Mouse (Mus musculus) thymus, postnatal 10 days (tissue): ENCODE measurements around the gene Mtfr1l.
"Not testable (repeated sequence)": the region's sequence is repeated elsewhere in the genome, so short reads cannot be mapped to it uniquely, and the experiment has no call there.

Experiments used
- DNase-seq, 2 experiments: peaks; one replicate each; pipeline ENCODE4 v3.0.0; 2021; ENCODE audit warnings: low spot score in 2 of 2

Mtfr1l gene

GRCm38 (mm10) chr4:134516981-134517380, 18.2 kb downstream of the Mtfr1l start:
- DNase-seq: no peak

GRCm38 (mm10) chr4:134515614-134516013, 19.6 kb downstream of the Mtfr1l start:
- DNase-seq: no peak

- no peak for DNase-seq
These were observed 20.8 kb downstream of the Mtfr1l start for GRCm38 (mm10) chr4:134514309-134514930.

- peak in 1 of 2 experiments; percentile 33 for DNase-seq
These were observed 22.4 kb downstream of the Mtfr1l start for GRCm38 (mm10) chr4:134512798-134513197.

GRCm38 (mm10) chr4:134511730-134512129, 23.5 kb downstream of the Mtfr1l start:
- no peak for DNase-seq

- DNase-seq: peak; percentile 68 to 84
These were observed 24.3 kb downstream of the Mtfr1l start, which contains the start of gene Aunip for GRCm38 (mm10) chr4:134510845-134511411. Gene Aunip, plus strand, starts transcription at chr4:134510999.

- DNase-seq: no peak
These were observed 24.8 kb downstream of the Mtfr1l start for GRCm38 (mm10) chr4:134510396-134510795.

- DNase-seq: no peak
These were observed 28.5 kb downstream of the Mtfr1l start for GRCm38 (mm10) chr4:134506713-134507112.

GRCm38 (mm10) chr4:134505966-134506594, 29.1 kb downstream of the Mtfr1l start:
- DNase-seq: no peak

GRCm38 (mm10) chr4:134505303-134505789, 29.8 kb downstream of the Mtfr1l start:
- no peak for DNase-seq

- DNase-seq: no peak
These were observed 31.4 kb downstream of the Mtfr1l start for GRCm38 (mm10) chr4:134503686-134504357.

GRCm38 (mm10) chr4:134501095-134501494, 34.1 kb downstream of the Mtfr1l start:
- no peak for DNase-seq

- DNase-seq: not testable (repeated sequence)
These were observed 36.2 kb downstream of the Mtfr1l start for GRCm38 (mm10) chr4:134498983-134499382.

GRCm38 (mm10) chr4:134497986-134498731, 37.0 kb downstream of the Mtfr1l start:
- no peak for DNase-seq

GRCm38 (mm10) chr4:134497223-134497622, 38.0 kb downstream of the Mtfr1l start:
- no peak for DNase-seq

GRCm38 (mm10) chr4:134496595-134497210, 38.5 kb downstream of the Mtfr1l start, which contains the start of gene Paqr7:
Gene Paqr7, plus strand, starts transcription at chr4:134496697.
- DNase-seq: peak in 1 of 2 experiments; percentile 45

- DNase-seq: no peak
These were observed 39.7 kb downstream of the Mtfr1l start for GRCm38 (mm10) chr4:134495546-134495923.

- peak; percentile 68 to 75 for DNase-seq
These were observed 40.2 kb downstream of the Mtfr1l start for GRCm38 (mm10) chr4:134494780-134495545.

- not testable (repeated sequence) for DNase-seq
These were observed 41.0 kb downstream of the Mtfr1l start for GRCm38 (mm10) chr4:134494161-134494560.

- no peak for DNase-seq
These were observed 43.5 kb downstream of the Mtfr1l start for GRCm38 (mm10) chr4:134491716-134492115.
